Mouse (Mus musculus) embryonic facial prominence, embryonic 13.5 days (tissue): ENCODE data around the gene Btn2a2. TPM values are rescaled to one million over a fixed set of nuclear protein-coding genes. Genes with fewer than 3 reads are reported as not detected.

Experiments
- ATAC-seq: fragments of 200-750 bp; cut with Nextera tagmentation; 2 replicates; pipeline ENCODE4 v1.8.0; 2017; ENCODE audit warnings: low read depth; ENCODE audit not compliant: insufficient number of reproducible peaks, insufficient read depth, low FRiP score, low TSS enrichment
- H3K27ac ChIP-seq: fragments of 300-500 bp; sonication (generic); 2 replicates; pipeline ENCODE4 v1.5.1; 2015; ENCODE audit warnings: moderate library complexity, mild to moderate bottlenecking, inconsistent platforms
- H3K27me3 ChIP-seq: fragments of 300-500 bp; sonication (generic); 2 replicates; pipeline ENCODE4 v1.6.1; 2015; ENCODE audit warnings: mild to moderate bottlenecking, inconsistent platforms
- H3K36me3 ChIP-seq: fragments of 300-500 bp; sonication (generic); 2 replicates; pipeline ENCODE4 v1.6.1; 2015; ENCODE audit warnings: mild to moderate bottlenecking, inconsistent platforms
- H3K4me1 ChIP-seq: fragments of 300-500 bp; sonication (generic); 2 replicates; pipeline ENCODE4 v1.6.1; 2015; ENCODE audit warnings: inconsistent platforms
- H3K4me2 ChIP-seq: fragments of 300-500 bp; sonication (generic); 2 replicates; pipeline ENCODE4 v1.6.1; 2015; ENCODE audit warnings: moderate library complexity, mild to moderate bottlenecking, inconsistent platforms
- H3K4me3 ChIP-seq: fragments of 300-500 bp; sonication (generic); 2 replicates; pipeline ENCODE4 v1.5.1; 2015; ENCODE audit warnings: mild to moderate bottlenecking, inconsistent platforms
- H3K9ac ChIP-seq: fragments of 300-500 bp; sonication (generic); 2 replicates; pipeline ENCODE4 v1.6.1; 2015; ENCODE audit warnings: mild to moderate bottlenecking, inconsistent platforms
- H3K9me3 ChIP-seq: fragments of 300-500 bp; sonication (generic); 2 replicates; pipeline ENCODE4 v1.6.1; 2016; ENCODE audit warnings: inconsistent platforms
- WGBS: fragments of 180-500 bp; shearing (Covaris S2); methylation state at CpG from one replicate; pipeline ENCODE4 v1.1.7; 2015; ENCODE audit warnings: mixed read lengths; 5-methylcytosine and 5-hydroxymethylcytosine counted together
- polyA plus RNA-seq: library from polyadenylated mRNA; unstranded; fragments of >200 nt; fragmentation: Nextera tagmentation; extraction: Ambion mirVana; gene quantifications from 2 replicates; pipeline ENCODE4 v1.2.1, GENCODE M21; 2015

Gene Btn2a2
- polyA plus RNA-seq, 1 experiment from 2014 or later, result 1.7 TPM

- Histone ChIP-seq H3K4me2 (peak within 1 kb of the TSS; percentile 66), H3K9ac (peak within 1 kb of the TSS; percentile 84), H3K4me1 (peaks cover 25% of the 10 kb centered on the region), H3K27ac (peak within 1 kb of the TSS; percentile 97), H3K27me3 (no peaks in the 10 kb centered on the region), H3K36me3 (no peaks in the 10 kb centered on the region), H3K4me3 (peak within 1 kb of the TSS; percentile 54), H3K9me3 (no peaks in the 10 kb centered on the region)
- ATAC-seq, result peak; percentile 82
- under 1% methylated on average over 60 of the region's 70 CpGs for WGBS
Observed at GRCm38 (mm10) chr13:23530901-23531875, 42.5 kb upstream of the Btn2a2 start, which contains the start of gene Hist1h4h. TSS of gene Hist1h4h (plus strand) at chr13:23531050.

- Histone ChIP-seq H3K4me2 (peak overlapping the region; percentile 66), H3K36me3 (no peaks in the 10 kb centered on the region), H3K9me3 (no peaks in the 10 kb centered on the region), H3K9ac (peak overlapping the region; percentile 84), H3K27me3 (no peaks in the 10 kb centered on the region), H3K4me3 (peak overlapping the region; percentile 54), H3K27ac (peak overlapping the region; percentile 97), H3K4me1 (peaks cover 24% of the 10 kb centered on the region)
- WGBS, result under 1% methylated on average over 20 of the region's 20 CpGs
- no peak for ATAC-seq
Observed at GRCm38 (mm10) chr13:23530181-23530900, 41.7 kb upstream of the Btn2a2 start.

- 27% methylated on average over 2 of the region's 2 CpGs for WGBS
- peak overlapping the region; percentile 66 for H3K4me2 ChIP-seq
- H3K27ac ChIP-seq, result peak overlapping the region; percentile 97
- peak overlapping the region; percentile 54 for H3K4me3 ChIP-seq
- peak overlapping the region; percentile 84 for H3K9ac ChIP-seq
- peaks cover 25% of the 10 kb centered on the region for H3K4me1 ChIP-seq
- H3K36me3 ChIP-seq, result no peaks in the 10 kb centered on the region
- ATAC-seq, result no peak
- H3K9me3 ChIP-seq, result no peaks in the 10 kb centered on the region
- H3K27me3 ChIP-seq, result no peaks in the 10 kb centered on the region
Observed at GRCm38 (mm10) chr13:23529480-23530165, 41.0 kb upstream of the Btn2a2 start.

GRCm38 (mm10) chr13:23529005-23529404 is 40.3 kb upstream of the Btn2a2 start:
- H3K27ac ChIP-seq, result no peak overlapping the region
- no peak for ATAC-seq
- H3K4me1 ChIP-seq, result peaks cover 21% of the 10 kb centered on the region
- WGBS, result 80% methylated on average over 5 of the region's 5 CpGs
- H3K4me3 ChIP-seq, result no peak overlapping the region
- H3K9ac ChIP-seq, result no peak overlapping the region
- H3K9me3 ChIP-seq, result no peaks in the 10 kb centered on the region
- H3K27me3 ChIP-seq, result no peaks in the 10 kb centered on the region
- no peaks in the 10 kb centered on the region for H3K36me3 ChIP-seq
- H3K4me2 ChIP-seq, result peak overlapping the region; percentile 66; the same call in 1 of the 2 replicates

GRCm38 (mm10) chr13:23526312-23526711 is 37.7 kb upstream of the Btn2a2 start:
- Histone ChIP-seq H3K4me1 (peaks cover 9% of the 10 kb centered on the region), H3K36me3 (no peaks in the 10 kb centered on the region), H3K9ac (peak overlapping the region; percentile 71), H3K4me2 (peak overlapping the region; percentile 60), H3K4me3 (peak overlapping the region; percentile 48), H3K27me3 (no peaks in the 10 kb centered on the region), H3K9me3 (no peaks in the 10 kb centered on the region), H3K27ac (peak overlapping the region; percentile 79)
- no peak for ATAC-seq
- under 1% methylated on average over 17 of the region's 17 CpGs for WGBS

GRCm38 (mm10) chr13:23525901-23526300 is 37.2 kb upstream of the Btn2a2 start:
- peak overlapping the region; percentile 60 for H3K4me2 ChIP-seq
- no peaks in the 10 kb centered on the region for H3K36me3 ChIP-seq
- 2% methylated on average over 10 of the region's 10 CpGs for WGBS
- no peaks in the 10 kb centered on the region for H3K9me3 ChIP-seq
- H3K4me1 ChIP-seq, result peaks cover 9% of the 10 kb centered on the region
- peak overlapping the region; percentile 48 for H3K4me3 ChIP-seq
- no peak for ATAC-seq
- H3K27ac ChIP-seq, result no peak overlapping the region
- no peaks in the 10 kb centered on the region for H3K27me3 ChIP-seq
- peak overlapping the region; percentile 36; the same call in 1 of the 2 replicates for H3K9ac ChIP-seq

- peak overlapping the region; percentile 34 for H3K4me2 ChIP-seq
- H3K27me3 ChIP-seq, result no peaks in the 10 kb centered on the region
- H3K9me3 ChIP-seq, result no peaks in the 10 kb centered on the region
- H3K4me3 ChIP-seq, result no peak overlapping the region
- H3K4me1 ChIP-seq, result peaks cover 9% of the 10 kb centered on the region
- 6% methylated on average over 5 of the region's 5 CpGs for WGBS
- ATAC-seq, result 0 out of 2 replicates have a peak, but pooled peaks have one; percentile 38
- H3K27ac ChIP-seq, result no peak overlapping the region
- 0 out of 2 replicates have a peak overlapping the region, but pooled peaks have one; percentile 27 for H3K9ac ChIP-seq
- no peaks in the 10 kb centered on the region for H3K36me3 ChIP-seq
Observed at GRCm38 (mm10) chr13:23524654-23525053, 36.0 kb upstream of the Btn2a2 start.

GRCm38 (mm10) chr13:23523976-23524375 is 35.3 kb upstream of the Btn2a2 start:
- no peak overlapping the region for H3K4me3 ChIP-seq
- ATAC-seq, result no peak
- no peaks in the 10 kb centered on the region for H3K9me3 ChIP-seq
- H3K36me3 ChIP-seq, result no peaks in the 10 kb centered on the region
- H3K4me1 ChIP-seq, result peaks cover 7% of the 10 kb centered on the region
- H3K27ac ChIP-seq, result no peak overlapping the region
- H3K9ac ChIP-seq, result no peak overlapping the region
- H3K27me3 ChIP-seq, result no peaks in the 10 kb centered on the region
- H3K4me2 ChIP-seq, result no peak overlapping the region
- WGBS, result 51% methylated on average over 5 of the region's 5 CpGs

- 0 out of 2 replicates have a peak, but pooled peaks cover 3% of the 10 kb centered on the region for H3K4me1 ChIP-seq
- H3K27me3 ChIP-seq, result no peaks in the 10 kb centered on the region
- H3K4me3 ChIP-seq, result peak overlapping the region; percentile 19
- no peaks in the 10 kb centered on the region for H3K36me3 ChIP-seq
- H3K9ac ChIP-seq, result no peak overlapping the region
- under 1% methylated on average over 14 of the region's 14 CpGs for WGBS
- no peaks in the 10 kb centered on the region for H3K9me3 ChIP-seq
- ATAC-seq, result no peak
- H3K4me2 ChIP-seq, result peak overlapping the region; percentile 40
- H3K27ac ChIP-seq, result no peak overlapping the region
Observed at GRCm38 (mm10) chr13:23521703-23522102, 33.0 kb upstream of the Btn2a2 start.

- peak overlapping the region; percentile 63 for H3K9ac ChIP-seq
- no peaks in the 10 kb centered on the region for H3K27me3 ChIP-seq
- H3K4me2 ChIP-seq, result peak overlapping the region; percentile 74
- no peaks in the 10 kb centered on the region for H3K9me3 ChIP-seq
- peak overlapping the region; percentile 55 for H3K4me3 ChIP-seq
- no peak for ATAC-seq
- H3K4me1 ChIP-seq, result peaks cover 4% of the 10 kb centered on the region
- peak overlapping the region; percentile 39; the same call in 1 of the 2 replicates for H3K27ac ChIP-seq
- WGBS, result under 1% methylated on average over 10 of the region's 10 CpGs
- no peaks in the 10 kb centered on the region for H3K36me3 ChIP-seq
Observed at GRCm38 (mm10) chr13:23519416-23519815, 30.8 kb upstream of the Btn2a2 start.

- H3K27ac ChIP-seq, result peak overlapping the region; percentile 39; the same call in 1 of the 2 replicates
Observed at GRCm38 (mm10) chr13:23518885-23519284, 30.2 kb upstream of the Btn2a2 start.

More at GRCm38 (mm10) chr13:23518885-23519284, 30.2 kb upstream of the Btn2a2 start:
- Histone ChIP-seq H3K27me3 (no peaks in the 10 kb centered on the region), H3K9me3 (no peaks in the 10 kb centered on the region), H3K36me3 (no peaks in the 10 kb centered on the region), H3K9ac (peak overlapping the region; percentile 63), H3K4me1 (peaks cover 4% of the 10 kb centered on the region), H3K4me3 (peak overlapping the region; percentile 55), H3K4me2 (peak overlapping the region; percentile 74)
- no peak for ATAC-seq
- WGBS, result under 1% methylated on average over 6 of the region's 6 CpGs
